Mouse (Mus musculus) heart, postnatal 4 days (tissue): ENCODE results near the gene Mb21d2. TPM values are rescaled to one million over a fixed set of nuclear protein-coding genes. Genes with fewer than 3 reads are reported as not detected.

ENCODE experiments used
- DNase-seq: peaks from one replicate; pipeline ENCODE4 v3.0.0; 2021
- total RNA-seq, 2 experiments: library from RNA; stranded (reverse); gene quantifications; 2 replicates each; pipeline ENCODE4 v1.2.3; 2021

Mb21d2 gene
- total RNA-seq, 2 experiments from 2014 or later: 10.2 to 10.7 TPM

- no peak for DNase-seq
Measured at GRCm38 (mm10) chr16:28859009-28859288, 70.5 kb downstream of the Mb21d2 start.

GRCm38 (mm10) chr16:28858210-28859008, 71.1 kb downstream of the Mb21d2 start:
- DNase-seq: no peak

- DNase-seq: peak; percentile 24
Measured at GRCm38 (mm10) chr16:28851409-28851821, 78.1 kb downstream of the Mb21d2 start.

GRCm38 (mm10) chr16:28850881-28851280, 78.6 kb downstream of the Mb21d2 start:
- DNase-seq: peak; percentile 7

- DNase-seq: no peak
Measured at GRCm38 (mm10) chr16:28846123-28846522, 83.3 kb downstream of the Mb21d2 start.

- no peak for DNase-seq
Measured at GRCm38 (mm10) chr16:28845336-28845735, 84.1 kb downstream of the Mb21d2 start.

GRCm38 (mm10) chr16:28841102-28841501, 88.4 kb downstream of the Mb21d2 start:
- peak; percentile 16 for DNase-seq

GRCm38 (mm10) chr16:28840075-28840974, 89.1 kb downstream of the Mb21d2 start:
- DNase-seq: peak; percentile 78

- no peak for DNase-seq
Measured at GRCm38 (mm10) chr16:28839575-28839974, 89.9 kb downstream of the Mb21d2 start.

GRCm38 (mm10) chr16:28838016-28838415, 91.5 kb downstream of the Mb21d2 start:
- DNase-seq: peak; percentile 76

- no peak for DNase-seq
Measured at GRCm38 (mm10) chr16:28832085-28832635, 97.3 kb downstream of the Mb21d2 start.

- no peak for DNase-seq
Measured at GRCm38 (mm10) chr16:28829263-28829955, 100.1 kb downstream of the Mb21d2 start.

- no peak for DNase-seq
Measured at GRCm38 (mm10) chr16:28824781-28825180, 104.7 kb downstream of the Mb21d2 start.

- DNase-seq: no peak
Measured at GRCm38 (mm10) chr16:28821774-28822173, 107.7 kb downstream of the Mb21d2 start.

- no peak for DNase-seq
Measured at GRCm38 (mm10) chr16:28818749-28819285, 110.7 kb downstream of the Mb21d2 start.

GRCm38 (mm10) chr16:28813290-28813689, 116.2 kb downstream of the Mb21d2 start:
- no peak for DNase-seq

- DNase-seq: no peak
Measured at GRCm38 (mm10) chr16:28809089-28809488, 120.4 kb downstream of the Mb21d2 start.

GRCm38 (mm10) chr16:28793115-28793514, 136.4 kb downstream of the Mb21d2 start:
- peak; percentile 45 for DNase-seq
